Mouse (Mus musculus) embryonic facial prominence, embryonic 10.5 days (tissue): ENCODE results near the gene Efna2. TPM values are rescaled to one million over a fixed set of nuclear protein-coding genes. Genes with fewer than 3 reads are reported as not detected.
"Not testable (repeated sequence)": the region's sequence is repeated elsewhere in the genome, so short reads cannot be mapped to it uniquely, and the experiment has no call there.

Source experiments
- DNase-seq: peaks from one replicate; pipeline ENCODE4 v3.0.0-alpha.2; 2017; ENCODE audit warnings: low spot score
- H3K27ac ChIP-seq: fragments of 300-500 bp; sonication (generic); replicated peaks from 2 replicates; pipeline ENCODE4 v1.5.1; 2016; ENCODE audit warnings: mild to moderate bottlenecking
- H3K27me3 ChIP-seq: fragments of 300-500 bp; sonication (generic); replicated peaks from 2 replicates; pipeline ENCODE4 v1.6.1; 2016; ENCODE audit warnings: low read depth, mild to moderate bottlenecking; ENCODE audit not compliant: poor library complexity, severe bottlenecking
- H3K36me3 ChIP-seq: fragments of 300-500 bp; sonication (generic); replicated peaks from 2 replicates; pipeline ENCODE4 v1.6.1; 2016; ENCODE audit warnings: mild to moderate bottlenecking, moderate library complexity
- H3K4me1 ChIP-seq: fragments of 300-500 bp; sonication (generic); 2 replicates; pipeline ENCODE4 v1.6.1; 2016
- H3K4me3 ChIP-seq: fragments of 300-500 bp; sonication (generic); 2 replicates; pipeline ENCODE4 v1.5.1; 2016; ENCODE audit warnings: mild to moderate bottlenecking, moderate library complexity
- H3K9me3 ChIP-seq: fragments of 300-500 bp; sonication (generic); 2 replicates; pipeline ENCODE4 v1.6.1; 2016; ENCODE audit warnings: mild to moderate bottlenecking
- WGBS: fragments of 180-500 bp; shearing (Covaris S2); methylation state at CpG from one replicate; pipeline ENCODE4 v1.1.7; 2016; 5-methylcytosine and 5-hydroxymethylcytosine counted together
- polyA plus RNA-seq: library from polyadenylated mRNA; unstranded; fragments of >200 nt; fragmentation: Nextera tagmentation; extraction: Ambion mirVana; gene quantifications from 2 replicates; pipeline ENCODE4 v1.2.1, GENCODE M21; 2016

Efna2 gene
- polyA plus RNA-seq, 1 experiment from 2014 or later = 45.2 TPM

DNA sequence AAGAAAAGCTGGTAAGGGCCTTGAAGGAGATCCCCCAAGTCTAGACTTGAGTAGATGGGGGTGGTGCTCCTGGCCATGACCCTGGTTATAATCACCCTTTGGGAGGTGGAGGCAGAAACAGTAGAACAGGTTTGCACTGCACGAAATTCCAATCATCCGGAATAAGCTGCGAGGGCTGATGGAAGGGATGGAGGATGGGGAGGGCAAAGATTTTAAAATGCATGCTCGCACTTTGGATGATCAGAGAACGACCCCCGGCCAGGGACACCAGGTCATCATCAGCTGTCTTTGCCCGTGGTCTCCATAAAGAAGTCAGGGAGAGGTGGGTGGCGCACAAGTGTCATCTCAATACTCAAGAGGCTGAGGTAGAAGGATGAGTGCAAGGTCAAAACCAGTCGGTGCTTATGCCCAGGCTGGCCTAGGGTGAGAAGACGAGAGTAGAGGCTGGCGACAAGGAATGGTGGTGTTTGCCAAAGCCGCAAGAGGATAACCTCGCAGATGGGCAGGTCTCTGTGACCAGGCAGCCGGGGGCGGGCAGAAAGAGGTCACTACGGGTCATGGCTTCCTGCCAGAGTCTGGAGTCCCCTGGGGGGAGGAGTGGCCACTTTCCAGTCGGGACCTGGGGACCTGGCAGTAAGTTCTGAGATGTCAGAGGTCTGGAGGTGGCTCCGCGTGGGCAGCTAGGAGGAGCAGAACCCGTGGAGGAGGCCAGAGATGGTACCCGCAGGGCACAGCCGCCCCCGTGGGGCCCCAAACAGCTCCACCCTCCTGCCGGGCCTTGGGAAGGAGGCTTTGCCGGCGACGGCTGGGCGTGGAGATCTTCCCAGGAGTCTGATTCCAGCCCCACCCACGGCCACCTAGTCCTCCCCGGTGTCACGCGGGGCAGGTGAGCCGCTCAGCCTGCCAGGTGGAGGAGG lies 18.6 kb upstream of the Efna2 start:
- Histone ChIP-seq H3K9me3 (no peaks in the 10 kb centered on the region), H3K4me3 (peak overlapping the region; percentile 59), H3K36me3 (peaks cover 30% of the 10 kb centered on the region), H3K27me3 (no peaks in the 10 kb centered on the region), H3K4me1 (peaks cover 99% of the 10 kb centered on the region), H3K27ac (peak overlapping the region; percentile 94)
- peak; percentile 83 for DNase-seq
- 1% methylated on average over 33 of the region's 33 CpGs for WGBS

DNA sequence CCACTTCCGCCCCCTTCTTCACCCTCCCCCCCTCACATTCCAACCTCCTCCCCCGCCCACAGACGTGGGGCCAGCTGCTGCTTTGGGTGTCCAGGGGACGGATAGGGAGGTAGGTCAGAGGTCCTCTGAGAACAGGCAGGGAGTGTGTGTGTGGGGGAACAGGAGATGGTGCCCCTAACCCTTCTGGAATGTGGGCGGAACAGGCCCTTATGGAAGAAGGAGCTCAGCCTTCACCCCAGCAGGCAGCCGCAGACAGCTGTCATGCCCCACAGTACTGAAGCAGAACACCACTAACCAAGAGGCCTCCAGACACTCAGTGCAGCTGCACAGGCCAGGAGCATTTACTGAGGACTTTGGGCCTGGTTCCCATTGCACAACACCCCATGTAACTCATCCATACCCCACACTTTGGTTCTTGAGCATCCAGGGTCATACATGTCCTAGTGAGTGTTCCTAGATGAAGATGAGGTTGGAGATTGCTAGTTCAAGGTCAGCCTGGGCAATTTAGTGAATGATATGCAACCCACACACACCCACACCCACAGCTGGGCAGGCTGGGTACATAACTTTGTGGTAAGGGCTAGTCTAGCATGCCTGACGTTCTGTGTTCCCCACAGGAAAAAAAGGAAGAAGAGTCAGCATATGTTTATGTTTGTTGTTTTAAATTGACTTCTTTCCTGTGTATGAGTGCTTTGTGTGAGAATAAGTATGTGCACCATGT lies 17.6 kb upstream of the Efna2 start:
- Histone ChIP-seq H3K4me3 (peak overlapping the region; percentile 59), H3K9me3 (no peaks in the 10 kb centered on the region), H3K36me3 (peaks cover 20% of the 10 kb centered on the region), H3K4me1 (peaks cover 98% of the 10 kb centered on the region), H3K27me3 (no peaks in the 10 kb centered on the region), H3K27ac (peak overlapping the region; percentile 94)
- peak; percentile 79 for DNase-seq
- WGBS = 6% methylated on average over 7 of the region's 7 CpGs

DNA sequence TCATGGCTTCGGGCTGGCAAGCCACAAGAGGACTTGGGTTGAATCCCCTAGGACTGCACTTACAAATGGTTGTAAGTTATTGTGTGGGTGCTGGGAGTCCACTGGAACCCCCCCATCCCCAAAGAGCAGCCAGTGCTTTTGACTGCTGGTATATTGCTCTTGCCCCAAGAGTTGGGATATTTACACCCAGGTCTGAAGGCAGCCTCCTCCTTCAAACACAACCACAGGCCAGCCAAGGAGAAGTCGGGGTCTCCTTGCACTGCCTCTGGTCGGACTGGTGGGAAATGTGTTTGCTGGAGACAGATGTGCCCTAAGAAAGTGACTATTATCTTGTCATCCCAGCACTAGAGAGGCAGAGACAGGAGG lies 17.1 kb upstream of the Efna2 start:
- Histone ChIP-seq H3K36me3 (peaks cover 15% of the 10 kb centered on the region), H3K4me3 (peak overlapping the region; percentile 59), H3K9me3 (no peaks in the 10 kb centered on the region), H3K4me1 (peaks cover 98% of the 10 kb centered on the region), H3K27me3 (no peaks in the 10 kb centered on the region), H3K27ac (peak overlapping the region; percentile 94)
- no peak for DNase-seq
- 68% methylated on average over 3 of the region's 3 CpGs for WGBS

DNA sequence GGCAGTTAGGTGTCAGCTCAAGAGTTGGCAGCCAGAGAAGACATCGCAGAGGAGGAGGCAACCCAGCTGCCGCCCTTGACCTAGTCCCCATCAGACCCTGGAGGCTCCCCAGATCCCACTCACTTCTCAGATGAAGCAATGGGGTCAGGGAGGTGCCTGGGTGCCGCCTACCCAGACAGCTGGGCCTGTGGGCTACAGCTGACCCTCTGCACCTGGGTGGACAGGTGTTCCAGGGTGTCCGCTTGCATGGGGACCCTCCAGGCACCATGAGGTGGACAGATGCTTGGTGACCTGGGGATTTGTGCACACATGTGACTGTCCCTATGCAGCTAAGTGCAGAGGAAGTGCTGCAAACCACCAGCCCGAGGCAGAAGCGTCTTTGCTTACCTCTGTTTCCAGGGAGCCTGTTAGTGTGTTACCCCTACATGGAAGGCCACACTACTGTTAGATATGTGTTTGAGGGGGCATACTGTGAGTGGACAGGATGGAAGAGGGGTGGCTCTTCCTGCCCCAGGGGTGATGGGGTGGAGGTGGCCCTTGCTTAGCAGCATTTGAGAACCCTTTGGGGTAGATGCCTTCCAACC lies 16.5 kb upstream of the Efna2 start:
- DNase-seq = no peak
- Histone ChIP-seq H3K4me3 (peak overlapping the region; percentile 59), H3K9me3 (no peaks in the 10 kb centered on the region), H3K27ac (peak overlapping the region; percentile 94), H3K36me3 (peaks cover 10% of the 10 kb centered on the region; the same call in 1 of the 2 replicates), H3K27me3 (no peaks in the 10 kb centered on the region), H3K4me1 (peaks cover 92% of the 10 kb centered on the region)
- 57% methylated on average over 6 of the region's 6 CpGs for WGBS

DNA sequence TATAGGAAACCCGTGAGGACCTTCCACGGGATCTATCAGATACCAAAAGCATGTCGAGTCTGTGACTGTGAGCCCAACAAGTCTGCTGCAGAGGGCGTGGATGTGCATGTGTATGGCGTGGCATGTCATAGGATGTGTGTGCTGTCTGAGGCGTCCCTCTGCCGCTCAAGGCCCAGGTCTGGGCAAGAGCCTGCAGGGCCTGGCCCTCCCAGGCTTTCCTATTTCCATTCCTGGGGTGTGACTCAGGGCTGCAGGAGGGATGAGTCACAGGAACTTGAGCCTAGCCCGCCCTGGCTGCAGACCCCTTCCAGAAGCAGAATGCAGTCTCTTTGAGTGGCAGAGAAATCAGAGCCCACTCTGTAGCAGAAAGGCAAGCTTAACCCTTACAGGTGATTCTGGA lies 15.6 kb upstream of the Efna2 start:
- peak overlapping the region; percentile 58 for H3K4me3 ChIP-seq
- no peaks in the 10 kb centered on the region for H3K9me3 ChIP-seq
- peaks cover 2% of the 10 kb centered on the region; the same call in 1 of the 2 replicates for H3K36me3 ChIP-seq
- WGBS = 74% methylated on average over 8 of the region's 8 CpGs
- H3K4me1 ChIP-seq = peaks cover 86% of the 10 kb centered on the region
- H3K27ac ChIP-seq = 0 out of 2 replicates have a peak overlapping the region, but pooled peaks have one; percentile 12
- H3K27me3 ChIP-seq = no peaks in the 10 kb centered on the region
- no peak for DNase-seq

DNA sequence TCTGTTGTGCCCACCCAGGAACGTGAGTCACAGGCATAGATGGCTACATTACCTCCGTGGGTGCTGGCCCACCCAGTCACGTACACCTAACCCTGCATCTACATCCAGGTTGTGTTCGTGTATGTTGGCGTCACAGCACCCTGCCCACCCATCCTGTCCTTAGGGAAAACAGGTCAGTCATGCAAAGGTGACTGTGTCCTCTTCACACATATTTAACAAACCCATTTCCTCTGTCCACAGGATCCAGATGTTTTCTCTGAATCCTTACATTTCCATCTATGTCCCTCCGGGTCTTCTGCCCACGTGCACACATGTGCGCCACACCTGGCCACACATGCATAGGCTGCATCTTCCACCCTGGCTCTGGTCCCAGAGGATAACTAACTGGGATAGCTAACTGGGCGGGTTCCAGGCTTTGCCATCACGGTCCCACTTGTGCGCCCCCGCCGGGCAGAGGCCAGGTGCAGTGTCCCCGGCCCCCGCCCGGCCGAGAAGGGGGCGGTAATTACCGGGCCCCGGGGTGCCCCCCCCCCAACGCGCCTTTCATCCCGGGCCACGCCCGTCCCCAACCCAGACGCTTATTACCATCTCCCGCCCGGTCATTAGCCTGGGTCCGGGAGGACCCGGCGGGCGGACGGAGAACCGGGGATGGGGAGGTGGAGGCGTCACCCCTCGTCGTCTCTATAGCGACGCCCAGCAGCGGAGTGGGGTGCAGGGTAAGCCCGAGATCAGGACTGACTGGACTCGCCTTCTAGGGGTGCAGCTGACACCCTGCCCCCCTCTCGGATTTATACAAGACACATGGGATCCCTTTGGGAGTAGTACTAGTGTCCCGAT lies 14.9 kb upstream of the Efna2 start:
- Histone ChIP-seq H3K4me1 (peaks cover 86% of the 10 kb centered on the region), H3K27ac (peak overlapping the region; percentile 76), H3K36me3 (peaks cover 7% of the 10 kb centered on the region), H3K9me3 (no peaks in the 10 kb centered on the region), H3K27me3 (no peaks in the 10 kb centered on the region), H3K4me3 (peak overlapping the region; percentile 58)
- 9% methylated on average over 44 of the region's 44 CpGs for WGBS
- no peak for DNase-seq

DNA sequence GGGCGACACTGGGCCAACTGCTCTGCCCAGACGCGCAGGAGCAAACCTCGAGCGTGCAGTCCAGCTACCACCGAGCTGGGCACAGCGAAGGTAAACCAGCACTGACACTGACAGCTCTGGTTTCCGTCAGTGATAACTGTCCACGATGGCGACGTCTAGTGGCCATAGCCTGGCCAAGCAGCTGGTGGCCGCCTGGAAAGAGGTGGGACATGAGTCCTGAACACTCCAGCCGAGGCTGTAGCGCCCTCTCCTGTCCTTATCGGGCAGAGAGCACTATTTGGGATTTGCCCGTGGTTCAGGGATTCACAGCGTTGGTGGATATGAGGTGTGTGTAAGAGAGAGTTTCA lies 14.3 kb upstream of the Efna2 start:
- Histone ChIP-seq H3K27ac (peak overlapping the region; percentile 76), H3K4me1 (peaks cover 85% of the 10 kb centered on the region)
- under 1% methylated on average over 17 of the region's 17 CpGs for WGBS

DNA sequence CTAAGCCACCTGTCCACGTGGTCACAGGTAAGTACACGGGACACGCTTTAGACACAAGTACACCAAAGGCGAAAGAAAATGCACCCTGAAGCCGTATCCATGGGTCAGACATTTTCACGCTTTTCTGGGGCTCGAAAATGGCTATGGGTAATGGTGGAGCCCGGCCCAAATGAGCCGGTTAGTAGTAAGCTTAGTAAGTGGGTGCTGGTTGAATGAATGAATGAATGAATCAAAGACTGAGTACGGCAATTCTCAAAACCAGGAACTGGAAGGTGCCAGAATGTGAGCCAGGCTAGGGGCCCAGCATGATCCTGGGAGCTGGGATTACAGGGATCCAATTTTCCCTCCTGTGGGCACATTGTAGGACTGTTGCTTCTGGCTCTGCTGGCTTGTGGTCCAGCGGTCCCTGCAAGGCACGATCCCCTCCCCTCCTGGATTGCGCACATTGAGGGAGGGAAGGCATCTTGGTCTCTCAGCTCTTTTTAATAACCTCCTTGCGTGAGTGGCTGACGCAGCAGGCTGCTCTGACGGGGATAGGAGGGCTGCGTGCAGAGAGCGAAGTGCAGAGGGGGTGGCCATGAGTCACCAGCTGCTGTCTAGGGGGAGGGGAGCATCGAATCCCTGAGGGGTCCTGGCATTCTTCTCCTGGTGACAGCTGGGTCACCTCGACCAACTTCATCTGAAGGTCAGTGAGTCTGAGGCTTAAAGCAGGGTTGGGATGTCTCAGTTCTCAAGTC lies 13.7 kb upstream of the Efna2 start, which contains the start of gene Cirbp:
Gene Cirbp (plus strand): TSS at position 594 of the 737 bp plus-strand sequence.
- peak; percentile 51 for DNase-seq
- 15% methylated on average over 20 of the region's 20 CpGs for whole genome bisulfite sequencing
- Histone ChIP-seq H3K4me1 (peaks cover 85% of the 10 kb centered on the region), H3K27me3 (no peaks in the 10 kb centered on the region), H3K36me3 (peaks cover 19% of the 10 kb centered on the region), H3K9me3 (no peaks in the 10 kb centered on the region), H3K27ac (peak within 1 kb of the TSS; percentile 100), H3K4me3 (peak within 1 kb of the TSS; percentile 94)

More for the DNA sequence above, 14.3 kb upstream of the Efna2 start:
- Histone ChIP-seq H3K9me3 (no peaks in the 10 kb centered on the region), H3K4me3 (peak overlapping the region; percentile 58), H3K36me3 (peaks cover 13% of the 10 kb centered on the region), H3K27me3 (no peaks in the 10 kb centered on the region)
- peak; percentile 95 for DNase-seq

DNA sequence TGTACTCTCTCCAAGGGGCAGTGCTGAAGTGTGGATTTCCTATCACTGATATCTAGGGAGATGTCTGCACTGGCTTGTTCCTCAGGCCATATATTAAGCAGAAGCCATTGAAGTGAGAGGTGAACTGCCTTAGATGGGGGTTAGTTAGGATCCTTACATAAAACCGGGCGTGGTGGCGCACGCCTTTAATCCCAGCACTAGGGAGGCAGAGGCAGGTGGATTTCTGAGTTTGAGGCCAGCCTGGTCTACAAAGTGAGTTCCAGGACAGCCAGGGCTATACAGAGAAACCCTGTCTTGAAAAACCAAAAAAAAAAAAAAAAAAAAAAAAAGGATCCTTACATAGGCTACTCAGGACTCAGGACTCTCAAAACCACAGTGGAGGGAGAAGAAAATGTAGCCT lies 13.1 kb upstream of the Efna2 start:
- 82% methylated on average over 4 of the region's 4 CpGs for WGBS
- Histone ChIP-seq H3K27ac (peak overlapping the region; percentile 100), H3K4me1 (peaks cover 81% of the 10 kb centered on the region), H3K4me3 (peak overlapping the region; percentile 94), H3K36me3 (peaks cover 24% of the 10 kb centered on the region)
- not testable (repeated sequence) for H3K27me3 ChIP-seq, DNase-seq, H3K9me3 ChIP-seq

DNA sequence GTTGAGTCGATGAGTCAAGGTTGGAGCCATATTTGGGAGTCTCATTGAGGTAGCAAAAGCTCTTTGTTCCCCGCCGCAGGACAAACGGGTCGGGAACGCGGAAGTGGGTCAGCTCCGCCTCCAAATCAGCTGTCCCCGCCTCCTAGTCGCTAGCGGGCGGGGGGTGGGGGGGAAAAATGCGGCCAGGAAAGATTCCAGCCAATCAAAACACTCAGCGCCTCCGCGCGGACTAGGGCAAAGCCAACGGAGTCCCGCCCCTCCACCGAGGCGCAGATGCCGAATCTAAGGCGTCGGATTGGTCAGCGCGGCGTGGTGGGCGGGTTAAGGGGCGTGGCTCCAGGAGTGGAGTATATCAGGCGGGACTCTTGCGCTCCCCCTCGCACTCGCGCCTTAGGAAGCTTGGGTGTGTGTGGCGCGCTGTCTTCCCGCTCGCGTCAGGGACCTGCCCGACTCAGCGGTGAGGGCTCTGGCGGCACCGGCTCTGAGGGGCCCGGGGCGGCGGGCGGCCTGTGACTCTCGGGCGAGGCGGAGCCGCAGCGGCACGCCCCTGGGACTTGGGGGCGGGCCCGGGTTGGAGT lies 11.7 kb upstream of the Efna2 start:
- WGBS = under 1% methylated on average over 55 of the region's 55 CpGs
- Histone ChIP-seq H3K4me3 (peak overlapping the region; percentile 94), H3K27ac (peak overlapping the region; percentile 100), H3K9me3 (no peaks in the 10 kb centered on the region), H3K36me3 (peaks cover 38% of the 10 kb centered on the region), H3K4me1 (peaks cover 79% of the 10 kb centered on the region), H3K27me3 (no peaks in the 10 kb centered on the region)
- DNase-seq = peak; percentile 99

DNA sequence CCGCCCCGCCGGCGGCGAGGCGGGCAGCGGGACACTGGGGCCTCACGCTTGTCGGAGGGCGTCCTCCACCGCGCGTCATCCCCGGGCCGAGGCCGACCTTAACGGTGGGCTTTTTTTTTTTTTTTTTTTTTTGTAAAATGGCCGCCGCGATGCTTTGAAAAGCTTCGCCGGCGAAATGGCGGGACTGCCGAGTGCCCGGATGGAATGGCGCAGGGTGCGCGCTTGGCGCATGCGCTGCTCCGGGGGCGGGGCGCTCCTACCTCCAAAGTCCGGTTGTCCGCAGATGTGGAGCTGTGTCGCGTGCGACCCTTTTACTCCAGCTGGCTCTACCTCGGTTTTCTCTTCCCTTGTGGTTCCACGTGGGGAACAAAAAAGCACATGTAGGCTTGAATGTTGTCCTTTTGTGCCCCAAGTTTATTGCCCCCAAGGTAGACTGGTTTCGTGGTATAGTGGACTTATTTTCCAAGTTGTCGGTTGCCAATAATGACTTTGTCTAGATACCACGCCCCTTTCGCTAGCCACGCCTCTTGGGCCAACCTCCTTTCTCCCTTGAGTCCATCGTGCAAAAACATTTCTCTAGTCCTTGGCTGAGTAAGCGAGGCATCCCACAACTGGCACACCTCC lies 11.1 kb upstream of the Efna2 start:
- Histone ChIP-seq H3K4me3 (peak overlapping the region; percentile 94), H3K27me3 (no peaks in the 10 kb centered on the region), H3K27ac (peak overlapping the region; percentile 100), H3K36me3 (peaks cover 39% of the 10 kb centered on the region), H3K4me1 (peaks cover 77% of the 10 kb centered on the region), H3K9me3 (no peaks in the 10 kb centered on the region)
- DNase-seq = peak; percentile 97
- WGBS = under 1% methylated on average over 48 of the region's 48 CpGs
